Mouse (Mus musculus) midbrain, embryonic 16.5 days (tissue): Measurements from ENCODE around the gene Atxn7l1. TPM values are rescaled to one million over a fixed set of nuclear protein-coding genes. Genes with fewer than 3 reads are reported as not detected.

Experiments
- ATAC-seq: fragments of 200-750 bp; cut with Nextera tagmentation; 2 replicates; pipeline ENCODE4 v1.8.0; 2017; ENCODE audit warnings: moderate TSS enrichment
- H3K27ac ChIP-seq: fragments of 300-500 bp; sonication (generic); 2 replicates; pipeline ENCODE4 v1.5.1; 2014; ENCODE audit warnings: mild to moderate bottlenecking, low read length, mixed read lengths
- H3K27me3 ChIP-seq: fragments of 300-500 bp; sonication (generic); 2 replicates; pipeline ENCODE4 v1.6.1; 2014; ENCODE audit warnings: low read depth, low read length, mixed read lengths; ENCODE audit not compliant: control insufficient read depth, insufficient read depth
- H3K36me3 ChIP-seq: fragments of 300-500 bp; sonication (generic); 2 replicates; pipeline ENCODE4 v1.6.1; 2014; ENCODE audit warnings: mild to moderate bottlenecking, low read length, moderate library complexity, mixed read lengths; ENCODE audit not compliant: control insufficient read depth, insufficient read depth
- H3K4me1 ChIP-seq: fragments of 300-500 bp; sonication (generic); 2 replicates; pipeline ENCODE4 v1.6.1; 2014; ENCODE audit warnings: mild to moderate bottlenecking, low read length, mixed read lengths; ENCODE audit not compliant: control insufficient read depth, insufficient read depth
- H3K4me2 ChIP-seq: fragments of 300-500 bp; sonication (generic); 2 replicates; pipeline ENCODE4 v1.6.1; 2014; ENCODE audit warnings: mild to moderate bottlenecking, low read length, mixed read lengths
- H3K4me3 ChIP-seq: fragments of 300-500 bp; sonication (generic); 2 replicates; pipeline ENCODE4 v1.5.1; 2014; ENCODE audit warnings: low read depth, mild to moderate bottlenecking, low read length, moderate library complexity, mixed read lengths
- H3K9ac ChIP-seq: fragments of 300-500 bp; sonication (generic); 2 replicates; pipeline ENCODE4 v1.6.1; 2014; ENCODE audit warnings: low read depth, low read length, mixed read lengths
- H3K9me3 ChIP-seq: fragments of 300-500 bp; sonication (generic); replicated peaks from 2 replicates; pipeline ENCODE4 v1.6.1; 2014; ENCODE audit warnings: mild to moderate bottlenecking, low read length, mixed read lengths; ENCODE audit not compliant: control insufficient read depth, poor library complexity, severe bottlenecking
- WGBS: fragments of 180-500 bp; shearing (Covaris S2); extraction: QIAGEN DNeasy Blood & Tissue Kit; methylation state at CpG from one replicate; pipeline ENCODE4 v1.1.7; 2014; 5-methylcytosine and 5-hydroxymethylcytosine counted together
- polyA plus RNA-seq: library from polyadenylated mRNA; unstranded; fragments of >200 nt; fragmentation: Nextera tagmentation; extraction: Ambion mirVana; gene quantifications from 2 replicates; pipeline ENCODE4 v1.2.1, GENCODE M21; 2015

Gene Atxn7l1
- polyA plus RNA-seq, 1 experiment from 2014 or later, result 25.0 TPM

GRCm38 (mm10) chr12:33222187-33222586, 74.7 kb downstream of the Atxn7l1 start:
- Histone ChIP-seq H3K36me3 (no peaks in the 10 kb centered on the region), H3K27me3 (no peaks in the 10 kb centered on the region), H3K9me3 (no peaks in the 10 kb centered on the region), H3K4me2 (no peak overlapping the region), H3K4me3 (no peak overlapping the region), H3K9ac (no peak overlapping the region), H3K4me1 (peaks cover 32% of the 10 kb centered on the region), H3K27ac (no peak overlapping the region)
- WGBS, result 60% methylated on average over 7 of the region's 7 CpGs
- no peak for ATAC-seq

GRCm38 (mm10) chr12:33225117-33225541, 77.6 kb downstream of the Atxn7l1 start:
- H3K4me1 ChIP-seq, result peaks cover 29% of the 10 kb centered on the region
- ATAC-seq, result peak; percentile 77
- WGBS, result 12% methylated on average over 11 of the region's 11 CpGs

GRCm38 (mm10) chr12:33225978-33226377, 78.5 kb downstream of the Atxn7l1 start:
- ATAC-seq, result no peak
- no peaks in the 10 kb centered on the region for H3K27me3 ChIP-seq
- H3K4me2 ChIP-seq, result no peak overlapping the region
- H3K36me3 ChIP-seq, result no peaks in the 10 kb centered on the region
- no peak overlapping the region for H3K4me3 ChIP-seq
- WGBS, result 88% methylated on average over 1 of the region's 1 CpGs
- H3K9me3 ChIP-seq, result no peaks in the 10 kb centered on the region
- H3K4me1 ChIP-seq, result peaks cover 23% of the 10 kb centered on the region
- no peak overlapping the region for H3K9ac ChIP-seq
- no peak overlapping the region for H3K27ac ChIP-seq

More at GRCm38 (mm10) chr12:33225117-33225541, 77.6 kb downstream of the Atxn7l1 start:
- Histone ChIP-seq H3K27ac (peak overlapping the region; percentile 71), H3K9me3 (no peaks in the 10 kb centered on the region), H3K9ac (peak overlapping the region; percentile 39; the same call in 1 of the 2 replicates), H3K4me2 (peak overlapping the region; percentile 36), H3K27me3 (no peaks in the 10 kb centered on the region), H3K4me3 (no peak overlapping the region), H3K36me3 (no peaks in the 10 kb centered on the region)

DNA sequence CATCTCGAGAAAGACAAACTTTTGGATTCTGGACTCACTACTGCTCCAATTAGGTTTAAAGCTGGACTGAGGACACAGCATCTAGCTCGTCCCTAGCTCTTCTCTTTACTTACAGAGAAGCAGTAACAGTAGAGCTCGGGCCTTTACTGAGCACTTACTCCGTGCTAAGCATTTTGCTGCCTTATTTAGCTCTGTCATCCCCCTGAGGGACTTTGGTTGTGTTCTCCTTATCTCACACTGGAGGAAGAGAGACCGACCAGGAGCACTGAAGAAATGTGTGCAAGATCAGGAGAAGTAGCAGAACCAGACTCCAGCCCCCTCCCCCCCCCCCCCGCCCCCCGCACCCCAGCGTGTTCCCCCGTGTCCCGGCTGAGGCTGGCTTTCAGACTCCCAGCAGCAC, 79.1 kb downstream of the Atxn7l1 start:
- H3K36me3 ChIP-seq, result no peaks in the 10 kb centered on the region
- WGBS, result 68% methylated on average over 7 of the region's 10 CpGs
- H3K27me3 ChIP-seq, result no peaks in the 10 kb centered on the region
- H3K4me1 ChIP-seq, result peaks cover 23% of the 10 kb centered on the region
- no peak overlapping the region for H3K4me2 ChIP-seq
- no peak overlapping the region for H3K27ac ChIP-seq
- no peak overlapping the region for H3K9ac ChIP-seq
- no peaks in the 10 kb centered on the region for H3K9me3 ChIP-seq
- ATAC-seq, result no peak
- H3K4me3 ChIP-seq, result no peak overlapping the region

- Histone ChIP-seq H3K27me3 (no peaks in the 10 kb centered on the region), H3K36me3 (no peaks in the 10 kb centered on the region), H3K9ac (no peak overlapping the region), H3K4me2 (no peak overlapping the region), H3K27ac (no peak overlapping the region), H3K4me3 (no peak overlapping the region), H3K4me1 (no peaks in the 10 kb centered on the region), H3K9me3 (peaks cover 1% of the 10 kb centered on the region; the same call in 1 of the 2 replicates)
- WGBS, result 83% methylated on average over 4 of the region's 4 CpGs
- ATAC-seq, result no peak
Observed at GRCm38 (mm10) chr12:33235314-33235713, 87.8 kb downstream of the Atxn7l1 start.

GRCm38 (mm10) chr12:33235771-33236323, 88.4 kb downstream of the Atxn7l1 start:
- 0 out of 2 replicates have a peak, but pooled peaks have one; percentile 51 for ATAC-seq
- WGBS, result 65% methylated on average over 13 of the region's 13 CpGs
- no peak overlapping the region for H3K9ac ChIP-seq
- H3K4me2 ChIP-seq, result no peak overlapping the region
- H3K9me3 ChIP-seq, result peaks cover 3% of the 10 kb centered on the region; the same call in 1 of the 2 replicates
- H3K27ac ChIP-seq, result no peak overlapping the region
- H3K27me3 ChIP-seq, result no peaks in the 10 kb centered on the region
- H3K4me1 ChIP-seq, result no peaks in the 10 kb centered on the region
- no peak overlapping the region for H3K4me3 ChIP-seq
- no peaks in the 10 kb centered on the region for H3K36me3 ChIP-seq

- H3K4me1 ChIP-seq, result no peaks in the 10 kb centered on the region
Observed at GRCm38 (mm10) chr12:33236344-33237049, 89.0 kb downstream of the Atxn7l1 start.

DNA sequence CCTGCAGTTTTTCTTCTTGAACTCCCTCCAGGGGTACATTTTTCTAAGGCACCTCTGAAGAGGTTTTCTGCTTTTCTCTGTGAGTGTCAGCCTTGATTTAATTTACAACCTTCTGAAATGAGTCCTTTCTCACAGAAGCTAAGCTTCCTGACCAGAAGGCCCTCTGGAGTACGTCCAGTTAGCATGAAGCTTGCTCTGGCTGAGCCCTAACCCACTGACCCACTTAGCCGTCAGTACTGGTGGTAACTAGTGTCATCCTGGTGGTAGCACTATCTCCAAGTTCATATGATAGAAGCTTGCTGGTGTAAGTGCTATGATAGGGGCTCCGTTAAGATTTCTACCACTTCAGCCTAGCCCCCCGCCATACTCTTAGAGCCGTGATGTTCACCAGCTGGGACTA, 89.6 kb downstream of the Atxn7l1 start:
- 91% methylated on average over 5 of the region's 5 CpGs for WGBS
- peaks cover 3% of the 10 kb centered on the region; the same call in 1 of the 2 replicates for H3K9me3 ChIP-seq
- H3K36me3 ChIP-seq, result no peaks in the 10 kb centered on the region
- H3K4me1 ChIP-seq, result no peaks in the 10 kb centered on the region
- no peak for ATAC-seq
- no peak overlapping the region for H3K9ac ChIP-seq
- no peaks in the 10 kb centered on the region for H3K27me3 ChIP-seq
- H3K27ac ChIP-seq, result no peak overlapping the region
- no peak overlapping the region for H3K4me2 ChIP-seq
- H3K4me3 ChIP-seq, result no peak overlapping the region

More at GRCm38 (mm10) chr12:33236344-33237049, 89.0 kb downstream of the Atxn7l1 start:
- Histone ChIP-seq H3K4me3 (no peak overlapping the region), H3K4me2 (no peak overlapping the region), H3K27me3 (no peaks in the 10 kb centered on the region), H3K9ac (no peak overlapping the region), H3K36me3 (no peaks in the 10 kb centered on the region), H3K27ac (no peak overlapping the region), H3K9me3 (peaks cover 3% of the 10 kb centered on the region; the same call in 1 of the 2 replicates)
- 84% methylated on average over 11 of the region's 11 CpGs for WGBS
- ATAC-seq, result no peak; the same call in 1 of the 2 replicates

DNA sequence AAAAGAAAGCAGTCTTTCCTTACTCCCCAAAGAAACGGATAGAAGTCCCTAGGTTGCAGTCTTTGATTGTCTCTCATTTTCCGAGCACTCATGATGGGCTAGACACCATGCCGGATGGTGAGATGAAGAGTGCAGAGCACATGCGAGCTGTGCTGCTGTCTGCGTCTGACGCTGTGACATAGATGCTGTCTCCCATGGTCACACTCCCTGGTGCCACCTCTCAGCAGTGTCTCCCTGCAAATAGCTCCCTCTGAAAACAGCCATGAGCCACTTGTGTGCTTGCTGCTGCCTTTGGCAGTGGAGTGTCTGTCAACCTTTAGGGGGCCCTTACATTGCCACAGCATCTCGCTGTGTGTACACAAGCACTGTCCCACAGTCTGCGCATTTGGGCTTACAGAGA, 95.2 kb downstream of the Atxn7l1 start:
- Histone ChIP-seq H3K27ac (no peak overlapping the region), H3K4me2 (no peak overlapping the region)
- ATAC-seq, result no peak

More for the DNA sequence above, 95.2 kb downstream of the Atxn7l1 start:
- peaks cover 3% of the 10 kb centered on the region; the same call in 1 of the 2 replicates for H3K9me3 ChIP-seq
- 76% methylated on average over 8 of the region's 8 CpGs for WGBS
- no peaks in the 10 kb centered on the region for H3K27me3 ChIP-seq
- H3K4me1 ChIP-seq, result peaks cover 27% of the 10 kb centered on the region
- no peak overlapping the region for H3K4me3 ChIP-seq
- no peaks in the 10 kb centered on the region for H3K36me3 ChIP-seq
- no peak overlapping the region for H3K9ac ChIP-seq
